Mouse (Mus musculus): ENCODE results near the gene Jup.

Gene Jup

GRCm38 (mm10) chr11:100408076-100408834 is 10.7 kb upstream of the Jup start:
- DNase-seq: peak; percentile 81

GRCm38 (mm10) chr11:100406995-100407705 is 9.6 kb upstream of the Jup start:
- DNase-seq: peak; percentile 87

DNA sequence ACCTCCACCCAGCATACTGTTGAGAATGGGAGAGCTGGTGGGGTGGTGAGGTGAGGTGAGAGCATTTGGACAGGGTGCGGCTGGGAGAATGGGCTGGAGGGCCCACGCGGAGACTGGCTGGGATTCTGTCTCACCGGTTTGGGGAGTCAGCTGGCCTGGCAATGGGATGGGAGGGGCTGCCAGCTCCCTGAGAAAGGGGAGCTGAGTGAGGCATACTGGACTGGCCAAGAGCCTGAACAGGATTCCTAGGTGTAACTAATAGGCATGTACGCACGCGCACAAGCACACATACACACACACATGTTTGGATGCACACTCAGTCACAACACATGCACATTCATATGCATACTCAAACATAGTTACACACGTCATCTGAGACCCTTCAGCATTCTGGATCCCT is 8.7 kb upstream of the Jup start:
- no peak for DNase-seq

GRCm38 (mm10) chr11:100404456-100405074 is 7.0 kb upstream of the Jup start:
- DNase-seq: no peak

DNA sequence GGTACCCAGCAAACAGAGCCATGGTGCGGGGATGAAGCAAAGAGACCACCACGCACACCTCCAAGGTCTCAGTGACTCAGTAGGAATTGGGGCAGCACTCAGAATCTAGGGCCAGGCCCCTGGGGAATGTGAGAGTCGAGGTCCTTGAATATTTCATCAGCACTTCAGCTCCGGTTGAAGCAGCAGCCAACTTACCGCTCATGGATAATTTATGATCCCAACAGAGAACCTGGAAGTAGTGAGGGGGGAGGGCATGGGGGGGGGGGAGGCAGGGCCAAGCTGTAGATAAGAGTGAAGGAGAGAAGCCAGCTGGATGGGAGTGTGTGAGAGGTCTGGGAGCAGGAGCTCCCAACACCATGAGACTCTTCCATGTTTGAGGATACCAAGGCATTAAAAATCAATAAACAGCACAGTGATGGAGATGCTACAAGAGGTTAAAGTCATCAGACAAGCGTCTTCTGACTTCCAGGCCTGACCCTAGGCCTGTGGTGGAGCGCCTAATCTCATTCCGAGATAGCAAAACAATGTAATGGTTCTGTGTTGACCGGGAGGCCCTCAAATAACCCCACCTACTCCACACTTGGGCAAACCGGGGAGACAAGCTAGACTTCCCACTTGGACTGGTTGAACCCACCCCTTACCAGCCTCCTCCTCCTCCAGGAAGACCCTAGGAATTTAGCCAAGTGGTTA is 6.0 kb upstream of the Jup start:
- DNase-seq: no peak

- DNase-seq: no peak
These were observed 5.1 kb upstream of the Jup start for GRCm38 (mm10) chr11:100402682-100403081.

GRCm38 (mm10) chr11:100402240-100402639 is 4.7 kb upstream of the Jup start:
- DNase-seq: no peak

GRCm38 (mm10) chr11:100400842-100401241 is 3.3 kb upstream of the Jup start:
- DNase-seq: no peak

GRCm38 (mm10) chr11:100399727-100400538 is 2.4 kb upstream of the Jup start:
- no peak for DNase-seq

DNA sequence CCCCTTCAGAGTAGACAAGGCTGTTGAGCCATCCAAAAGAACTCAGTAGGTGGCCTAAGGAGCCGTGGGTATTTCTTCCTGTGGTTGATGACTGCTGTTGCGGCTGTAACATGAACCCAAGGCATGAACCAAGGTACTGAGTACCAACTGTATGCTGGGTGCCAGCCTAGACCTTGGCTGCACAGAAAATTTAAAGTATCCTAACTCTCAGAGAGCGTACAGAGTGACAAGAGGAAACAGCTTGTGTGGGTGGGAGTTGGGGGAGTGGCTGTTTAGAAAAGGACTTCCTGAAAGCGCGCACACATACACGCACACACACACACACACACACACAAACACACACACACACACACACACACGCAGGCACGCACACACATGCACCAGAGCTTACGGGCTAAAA is 1.8 kb upstream of the Jup start:
- no peak for DNase-seq

DNA sequence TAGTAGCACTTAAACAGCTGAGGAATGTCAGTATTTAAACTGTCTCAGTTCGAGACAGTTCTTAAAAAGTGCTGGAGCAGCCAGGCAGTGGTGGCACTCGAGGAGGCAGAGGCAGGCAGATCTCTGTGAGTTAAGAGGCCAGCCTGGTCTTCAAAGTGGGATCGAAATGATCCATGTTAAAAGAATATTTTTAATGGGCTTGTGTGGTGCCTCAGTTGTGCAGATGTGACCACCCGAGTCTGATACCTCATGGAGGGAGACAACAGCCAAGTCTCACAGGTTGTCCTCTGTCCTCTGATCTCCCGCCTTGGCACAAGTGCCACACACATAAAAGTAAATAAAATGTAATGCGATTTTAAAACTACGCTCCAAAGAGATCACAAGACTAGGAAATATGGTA is 954 bp upstream of the Jup start:
- no peak for DNase-seq

DNA sequence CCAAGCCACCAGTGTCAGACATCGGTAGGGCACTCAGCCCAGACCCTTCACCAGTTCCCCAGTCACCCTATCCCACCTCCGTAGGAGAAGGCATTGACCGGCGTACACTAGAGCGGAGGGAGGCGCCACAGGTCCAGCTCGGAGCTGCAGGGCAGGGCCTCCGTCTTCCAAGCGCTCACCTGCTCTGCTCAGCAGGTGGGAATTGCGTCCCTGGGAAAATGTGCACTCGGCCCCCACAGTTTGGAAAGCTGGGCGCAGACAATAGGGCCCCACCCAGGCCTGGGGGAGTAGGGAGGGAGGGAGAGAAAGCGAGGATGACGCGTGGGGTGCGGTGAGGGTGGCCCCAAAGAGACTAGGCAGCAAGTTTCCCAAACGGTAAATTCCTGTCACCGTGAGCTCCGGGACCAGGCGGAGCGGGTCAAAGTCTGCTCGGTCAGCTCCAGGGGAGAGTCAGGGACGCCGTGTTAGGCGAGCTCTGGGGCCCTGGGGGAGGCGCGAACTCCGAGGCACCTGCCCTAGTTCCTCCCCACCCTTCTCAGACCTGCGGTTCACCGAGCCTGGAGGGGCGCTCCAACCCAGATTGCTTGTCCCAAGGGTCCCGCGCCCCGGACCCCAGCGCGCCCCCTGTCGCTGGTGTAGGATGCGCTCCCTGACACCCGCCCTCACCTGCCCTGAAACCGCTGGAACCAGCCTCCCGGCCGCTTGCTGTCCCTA is 520 bp downstream of the Jup start:
- DNase-seq: peak; percentile 75

DNA sequence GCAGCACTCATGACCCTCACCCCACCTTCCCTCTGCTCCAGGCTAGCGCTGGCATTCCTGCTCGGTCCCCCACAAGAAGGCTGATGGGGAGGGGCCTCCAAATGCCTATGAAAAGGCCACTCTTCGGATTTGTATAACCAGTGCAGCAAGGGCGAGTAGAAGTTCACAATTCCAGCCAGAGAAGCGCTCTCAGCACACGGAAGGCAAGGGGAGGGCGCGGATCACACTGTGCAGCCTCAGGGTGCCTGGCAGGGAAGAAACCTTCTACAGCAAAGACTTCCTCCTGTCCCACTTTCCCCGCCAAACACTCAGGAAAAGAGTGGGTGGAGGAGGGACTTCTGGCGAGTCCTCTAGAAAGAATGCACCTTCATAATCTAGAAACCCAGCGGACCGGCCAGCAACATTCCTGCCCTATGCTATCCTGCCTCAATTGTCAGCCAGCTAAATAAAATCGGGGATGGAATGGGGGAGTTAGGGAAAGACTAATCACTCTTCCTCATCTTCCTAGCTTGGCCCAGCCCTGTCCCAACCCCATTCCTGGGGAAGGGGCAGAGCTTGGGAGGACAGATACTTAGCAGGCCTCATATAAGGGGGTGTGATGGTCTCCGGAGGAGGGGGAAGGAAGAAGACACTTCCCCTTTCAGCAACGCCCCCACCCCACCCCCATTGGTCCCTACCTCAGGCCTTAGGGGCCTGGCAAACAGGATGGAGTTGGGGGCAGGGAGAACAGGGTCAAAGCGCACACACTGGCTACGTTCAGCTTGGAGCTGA is 1.5 kb downstream of the Jup start:
- DNase-seq: peak; percentile 73

DNA sequence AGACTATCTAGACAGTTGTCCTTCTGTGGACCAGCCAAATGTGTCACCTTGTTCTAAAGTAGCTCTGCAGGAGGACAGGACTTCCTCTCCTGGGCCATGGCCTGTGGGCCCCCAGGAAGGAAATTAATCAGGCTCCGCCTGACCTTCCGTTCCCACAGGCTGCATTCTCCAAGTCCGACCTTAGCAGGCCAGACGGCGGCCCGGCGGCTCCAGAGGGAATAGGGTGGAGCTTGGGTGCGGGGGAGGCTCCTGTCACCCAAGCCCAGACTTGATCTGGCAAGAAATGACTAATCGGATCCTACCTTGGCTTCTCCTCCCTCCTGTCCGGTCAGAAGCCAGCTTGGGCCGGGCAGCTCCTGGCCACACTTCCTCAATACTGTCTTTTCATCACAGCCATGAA is 2.4 kb downstream of the Jup start:
- peak; percentile 80 for DNase-seq

- no peak for DNase-seq
These were observed 3.0 kb downstream of the Jup start for GRCm38 (mm10) chr11:100394353-100395074.

- DNase-seq: peak; percentile 56
These were observed 3.8 kb downstream of the Jup start for GRCm38 (mm10) chr11:100393733-100394132.

- DNase-seq: no peak
These were observed 4.6 kb downstream of the Jup start for GRCm38 (mm10) chr11:100392958-100393357.

DNA sequence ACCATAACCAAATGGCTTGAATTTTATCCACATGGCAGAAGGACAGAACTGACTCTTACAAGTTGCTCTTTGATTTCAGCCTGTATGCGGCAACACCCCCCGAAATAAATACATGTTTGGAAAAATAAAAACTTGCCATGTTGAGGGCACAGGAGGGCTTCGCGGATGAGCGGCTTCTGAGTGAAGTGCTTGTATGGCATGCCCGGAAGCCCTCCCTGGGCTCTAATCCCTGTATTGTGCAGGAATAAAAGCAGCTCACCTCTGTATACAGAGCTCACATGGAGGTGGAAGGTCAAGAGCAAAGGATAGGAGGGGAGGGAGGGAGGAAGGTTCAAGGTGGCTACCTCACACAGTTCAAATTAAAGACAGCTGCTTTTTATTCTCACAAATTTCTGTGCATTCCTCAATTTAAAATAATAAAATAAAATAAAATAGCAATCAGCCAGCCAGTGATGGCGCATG is 5.6 kb downstream of the Jup start:
- no peak for DNase-seq

GRCm38 (mm10) chr11:100391081-100391883 is 6.3 kb downstream of the Jup start:
- DNase-seq: no peak
